Mouse (Mus musculus) kidney, adult 8-10 months (tissue): Measurements from ENCODE around the gene Dnal4.

Experiments
- DNase-seq, 2 experiments: peaks; one replicate each; pipeline ENCODE4 v3.0.0; 2022

Dnal4 gene

GRCm38 (mm10) chr15:79760956-79761355, 16.7 kb downstream of the Dnal4 start:
- DNase-seq = no peak

GRCm38 (mm10) chr15:79757118-79757517, 20.5 kb downstream of the Dnal4 start:
- DNase-seq = no peak

GRCm38 (mm10) chr15:79755977-79756625, 21.5 kb downstream of the Dnal4 start:
- DNase-seq = no peak

GRCm38 (mm10) chr15:79755176-79755575, 22.5 kb downstream of the Dnal4 start:
- DNase-seq = no peak

- no peak for DNase-seq
Measured at GRCm38 (mm10) chr15:79753873-79754272, 23.8 kb downstream of the Dnal4 start.

- DNase-seq = no peak
Measured at GRCm38 (mm10) chr15:79753420-79753752, 24.3 kb downstream of the Dnal4 start.

- peak; percentile 43 to 70 for DNase-seq
Measured at GRCm38 (mm10) chr15:79752742-79753419, 24.8 kb downstream of the Dnal4 start.

GRCm38 (mm10) chr15:79751772-79752171, 25.9 kb downstream of the Dnal4 start:
- no peak for DNase-seq

GRCm38 (mm10) chr15:79750266-79750665, 27.4 kb downstream of the Dnal4 start:
- no peak for DNase-seq

- no peak for DNase-seq
Measured at GRCm38 (mm10) chr15:79749162-79749561, 28.5 kb downstream of the Dnal4 start.

- peak in 1 of 2 experiments; percentile 34 for DNase-seq
Measured at GRCm38 (mm10) chr15:79747998-79748397, 29.7 kb downstream of the Dnal4 start.

GRCm38 (mm10) chr15:79745883-79746282, 31.8 kb downstream of the Dnal4 start:
- no peak for DNase-seq

GRCm38 (mm10) chr15:79745312-79745711, 32.3 kb downstream of the Dnal4 start:
- peak; percentile 63 to 77 for DNase-seq

GRCm38 (mm10) chr15:79744742-79745141, 32.9 kb downstream of the Dnal4 start:
- DNase-seq = peak; percentile 52 to 55

GRCm38 (mm10) chr15:79744001-79744400, 33.6 kb downstream of the Dnal4 start:
- no peak for DNase-seq

GRCm38 (mm10) chr15:79742706-79743023, 35.0 kb downstream of the Dnal4 start:
- no peak for DNase-seq

- DNase-seq = peak; percentile 87 to 88
Measured at GRCm38 (mm10) chr15:79741921-79742705, 35.5 kb downstream of the Dnal4 start, which contains the start of gene Sun2. Gene Sun2, minus strand, starts transcription at chr15:79742536.

- DNase-seq = no peak
Measured at GRCm38 (mm10) chr15:79741173-79741858, 36.3 kb downstream of the Dnal4 start.

GRCm38 (mm10) chr15:79740739-79741138, 36.9 kb downstream of the Dnal4 start:
- no peak for DNase-seq

- no peak for DNase-seq
Measured at GRCm38 (mm10) chr15:79734311-79734710, 43.3 kb downstream of the Dnal4 start.

GRCm38 (mm10) chr15:79733640-79734039, 44.0 kb downstream of the Dnal4 start:
- DNase-seq = no peak

GRCm38 (mm10) chr15:79733192-79733591, 44.5 kb downstream of the Dnal4 start:
- no peak for DNase-seq

GRCm38 (mm10) chr15:79731554-79731953, 46.1 kb downstream of the Dnal4 start:
- DNase-seq = no peak
